Mouse (Mus musculus) lung, postnatal 0 days (tissue): ENCODE data around the gene Ccng1. TPM values are rescaled to one million over a fixed set of nuclear protein-coding genes. Genes with fewer than 3 reads are reported as not detected.

Experiments used
- ATAC-seq: fragments of 200-750 bp; cut with Nextera tagmentation; 2 replicates; pipeline ENCODE4 v1.8.0; 2017; ENCODE audit warnings: moderate library complexity
- DNase-seq: peaks from one replicate; pipeline ENCODE4 v3.0.0-alpha.2; 2016; ENCODE audit warnings: low spot score
- H3K27ac ChIP-seq: fragments of 300-500 bp; sonication (generic); 2 replicates; pipeline ENCODE4 v1.5.1; 2014; ENCODE audit warnings: antibody characterized with exemption, mild to moderate bottlenecking, low read length, mixed read lengths
- H3K27me3 ChIP-seq: fragments of 300-500 bp; sonication (generic); replicated peaks from 2 replicates; pipeline ENCODE4 v1.6.1; 2014; ENCODE audit warnings: low read length, mixed read lengths; ENCODE audit not compliant: insufficient read depth
- H3K36me3 ChIP-seq: fragments of 300-500 bp; sonication (generic); 2 replicates; pipeline ENCODE4 v1.6.1; 2014; ENCODE audit warnings: low read length, mixed read lengths; ENCODE audit not compliant: insufficient read depth
- H3K4me1 ChIP-seq: fragments of 300-500 bp; sonication (generic); 2 replicates; pipeline ENCODE4 v1.6.1; 2014; ENCODE audit warnings: antibody characterized with exemption, low read depth, low read length, mixed read lengths; ENCODE audit not compliant: insufficient read depth
- H3K4me2 ChIP-seq: fragments of 300-500 bp; sonication (generic); replicated peaks from 2 replicates; pipeline ENCODE4 v1.6.1; 2014; ENCODE audit warnings: low read depth, mild to moderate bottlenecking, low read length, moderate library complexity, mixed read lengths
- H3K4me3 ChIP-seq: fragments of 300-500 bp; sonication (generic); 2 replicates; pipeline ENCODE4 v1.5.1; 2014; ENCODE audit warnings: low read depth, low read length
- H3K9ac ChIP-seq: fragments of 300-500 bp; sonication (generic); replicated peaks from 2 replicates; pipeline ENCODE4 v1.6.1; 2014; ENCODE audit warnings: low read depth, mild to moderate bottlenecking
- H3K9me3 ChIP-seq: fragments of 300-500 bp; sonication (generic); 2 replicates; pipeline ENCODE4 v1.6.1; 2016; ENCODE audit warnings: low read length, mixed read lengths
- CTCF ChIP-seq: IDR thresholded peaks from 2 replicates; pipeline ENCODE4 v1.5.1; 2016; ENCODE audit warnings: antibody characterized with exemption, mild to moderate bottlenecking
- EP300 ChIP-seq: IDR thresholded peaks from 2 replicates; pipeline ENCODE4 v1.6.1; 2016; ENCODE audit warnings: antibody characterized with exemption, mild to moderate bottlenecking, control low read depth
- WGBS: fragments of 180-500 bp; shearing (Covaris S2); extraction: QIAGEN DNeasy Blood & Tissue Kit; methylation state at CpG from one replicate; pipeline ENCODE4 v1.1.7; 2014; 5-methylcytosine and 5-hydroxymethylcytosine counted together
- polyA plus RNA-seq: library from polyadenylated mRNA; unstranded; fragments of >200 nt; fragmentation: Nextera tagmentation; extraction: Ambion mirVana; gene quantifications from 2 replicates; pipeline ENCODE4 v1.2.1, GENCODE M21; 2015

Ccng1 gene
- polyA plus RNA-seq, 1 experiment from 2014 or later: 26.2 TPM

DNA sequence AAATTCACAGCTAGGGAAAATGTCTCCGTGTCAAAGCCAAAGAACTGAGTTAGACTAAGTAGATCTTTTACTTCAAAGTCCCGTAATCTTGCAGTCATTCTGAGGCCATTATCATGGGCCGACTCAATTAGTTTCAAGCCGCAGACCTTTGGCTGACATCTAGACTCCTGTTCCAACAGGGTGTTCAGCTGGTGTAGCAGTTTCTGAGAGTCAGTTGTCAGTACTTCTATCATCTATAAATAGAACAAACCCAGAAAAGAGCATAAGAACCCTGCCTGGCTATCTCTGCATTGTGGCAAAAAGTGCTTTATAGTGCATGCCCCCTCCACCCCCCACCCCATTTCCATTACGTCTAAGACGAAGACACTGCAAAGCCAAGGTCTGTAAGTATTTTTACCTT is 1.3 kb downstream of the Ccng1 start:
- ATAC-seq: no peak
- H3K4me1 ChIP-seq: no peaks in the 10 kb centered on the region
- H3K27ac ChIP-seq: no peak overlapping the region
- DNase-seq: no peak
- H3K4me2 ChIP-seq: 0 out of 2 replicates have a peak overlapping the region, but pooled peaks have one; percentile 91
- no peak for TF ChIP-seq EP300
- no peak for TF ChIP-seq CTCF
- H3K9ac ChIP-seq: no peak overlapping the region
- H3K27me3 ChIP-seq: no peaks in the 10 kb centered on the region
- H3K36me3 ChIP-seq: peaks cover 10% of the 10 kb centered on the region; the same call in 1 of the 2 replicates
- H3K9me3 ChIP-seq: no peaks in the 10 kb centered on the region
- WGBS: 62% methylated on average over 6 of the region's 6 CpGs
- H3K4me3 ChIP-seq: no peak overlapping the region

DNA sequence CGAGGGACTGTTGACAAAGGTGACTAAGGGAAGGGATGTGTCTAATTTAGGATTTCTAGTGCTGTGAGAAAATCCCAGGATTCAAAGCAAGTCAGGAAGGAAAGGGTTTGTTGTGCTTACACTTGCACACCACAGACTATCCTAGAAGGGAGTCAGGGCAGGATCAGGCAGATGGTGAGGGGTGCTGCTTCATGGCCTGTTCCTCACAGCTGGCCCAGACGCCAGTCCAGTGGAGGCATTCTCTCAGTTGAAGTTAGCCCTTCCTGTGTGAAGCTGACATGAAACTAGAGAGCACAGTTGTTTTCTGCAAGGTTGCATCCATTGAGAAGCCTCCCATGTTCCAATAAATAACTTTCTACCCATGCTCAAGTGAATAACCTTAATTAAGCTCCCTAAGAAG is 7.4 kb downstream of the Ccng1 start:
- Histone ChIP-seq H3K4me2 (no peak overlapping the region), H3K36me3 (peaks cover 10% of the 10 kb centered on the region; the same call in 1 of the 2 replicates), H3K9me3 (no peaks in the 10 kb centered on the region), H3K9ac (no peak overlapping the region), H3K4me1 (no peaks in the 10 kb centered on the region), H3K27me3 (no peaks in the 10 kb centered on the region), H3K4me3 (no peak overlapping the region), H3K27ac (no peak overlapping the region)
- WGBS: 55% methylated on average over 2 of the region's 2 CpGs
- ATAC-seq (no peak), DNase-seq (no peak)
- TF ChIP-seq EP300: no peak
- no peak for TF ChIP-seq CTCF

DNA sequence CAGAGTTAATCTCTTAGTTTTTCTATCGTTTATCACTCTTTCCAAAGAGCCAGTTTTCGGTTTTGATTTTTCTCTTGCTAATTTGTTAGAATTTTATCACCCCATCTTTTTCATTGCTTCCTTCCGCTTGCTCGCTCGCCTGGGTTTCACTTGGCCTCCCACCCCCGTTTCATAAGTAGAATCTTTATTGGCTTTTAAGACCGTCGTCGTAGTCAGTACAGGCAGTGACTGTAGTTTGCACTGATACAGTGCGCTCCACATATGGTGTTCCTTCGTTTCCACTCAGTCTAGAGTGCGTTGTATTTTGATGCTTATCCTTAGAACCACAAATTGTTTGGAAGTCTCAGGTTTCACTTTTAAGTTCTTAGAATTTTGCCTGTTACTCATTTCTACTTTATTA is 8.8 kb downstream of the Ccng1 start:
- Histone ChIP-seq H3K36me3 (peaks cover 10% of the 10 kb centered on the region; the same call in 1 of the 2 replicates), H3K27me3 (no peaks in the 10 kb centered on the region), H3K27ac (no peak overlapping the region), H3K4me2 (no peak overlapping the region), H3K9ac (no peak overlapping the region), H3K4me3 (no peak overlapping the region), H3K9me3 (no peaks in the 10 kb centered on the region), H3K4me1 (no peaks in the 10 kb centered on the region)
- DNase-seq: no peak
- TF ChIP-seq EP300 (no peak), CTCF (no peak)
- WGBS: 87% methylated on average over 12 of the region's 12 CpGs
- no peak for ATAC-seq

DNA sequence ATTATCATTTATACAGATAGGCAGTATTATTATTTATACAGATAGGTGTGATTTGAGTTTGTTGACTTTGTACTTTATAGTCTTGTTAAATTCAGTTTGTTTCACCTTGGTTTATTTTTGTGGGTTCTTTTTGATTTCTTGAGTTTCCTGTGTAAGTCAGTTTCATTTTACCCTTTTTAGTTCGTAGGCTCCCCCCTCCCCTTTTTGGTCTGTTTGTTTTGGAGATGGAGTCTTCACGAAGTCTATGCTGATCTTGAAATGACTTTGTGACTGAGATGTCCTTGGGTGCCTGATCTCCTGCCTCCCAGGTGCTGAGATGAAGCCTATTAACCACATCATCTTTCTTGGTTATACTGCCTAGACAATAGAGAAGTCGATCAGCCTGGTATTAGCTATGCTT is 10.8 kb downstream of the Ccng1 start:
- Histone ChIP-seq H3K27me3 (no peaks in the 10 kb centered on the region), H3K4me3 (no peak overlapping the region), H3K9me3 (no peaks in the 10 kb centered on the region), H3K4me2 (no peak overlapping the region), H3K9ac (no peak overlapping the region), H3K4me1 (no peaks in the 10 kb centered on the region), H3K36me3 (0 out of 2 replicates have a peak, but pooled peaks cover 3% of the 10 kb centered on the region), H3K27ac (no peak overlapping the region)
- TF ChIP-seq EP300 (no peak), CTCF (no peak)
- 87% methylated on average over 3 of the region's 3 CpGs for WGBS
- ATAC-seq (no peak), DNase-seq (no peak)

DNA sequence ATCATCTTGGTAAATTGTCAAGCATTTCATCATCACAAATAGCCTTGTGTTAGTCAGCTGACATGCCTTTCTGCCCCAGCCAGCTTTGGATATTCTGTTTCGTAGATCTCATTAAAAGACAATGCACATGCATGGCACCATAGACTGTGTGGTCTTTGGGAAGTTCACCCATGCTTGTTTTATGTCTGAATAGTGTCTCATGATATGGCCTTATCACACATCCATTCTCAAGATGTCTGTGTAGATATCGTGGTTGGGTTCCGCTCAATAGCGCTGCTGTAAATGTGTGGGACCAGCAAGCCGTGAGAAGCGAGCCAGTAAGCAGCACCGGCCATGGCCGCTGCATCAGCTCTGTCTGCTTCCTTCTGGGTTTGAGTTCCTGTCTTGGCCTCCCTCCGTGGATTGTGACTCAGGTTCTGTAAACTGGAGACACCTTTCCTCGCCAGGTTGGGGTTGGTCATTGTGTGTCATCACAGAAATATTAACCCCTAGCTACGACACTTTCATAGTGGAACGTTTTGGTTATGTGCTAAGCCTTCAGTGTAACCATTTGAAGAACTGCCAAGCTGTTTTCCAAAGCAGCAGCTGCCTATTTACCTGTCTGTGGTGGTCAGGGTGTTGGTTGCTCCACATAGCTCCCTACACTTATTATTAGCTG is 13.4 kb downstream of the Ccng1 start:
- DNase-seq: no peak
- H3K4me2 ChIP-seq: no peak overlapping the region
- no peaks in the 10 kb centered on the region for H3K4me1 ChIP-seq
- no peak overlapping the region for H3K27ac ChIP-seq
- no peaks in the 10 kb centered on the region for H3K9me3 ChIP-seq
- H3K36me3 ChIP-seq: 0 out of 2 replicates have a peak, but pooled peaks cover 7% of the 10 kb centered on the region
- no peak overlapping the region for H3K9ac ChIP-seq
- H3K27me3 ChIP-seq: no peaks in the 10 kb centered on the region
- TF ChIP-seq EP300 (no peak), CTCF (no peak)
- no peak for ATAC-seq
- 91% methylated on average over 12 of the region's 12 CpGs for WGBS
- no peak overlapping the region for H3K4me3 ChIP-seq

DNA sequence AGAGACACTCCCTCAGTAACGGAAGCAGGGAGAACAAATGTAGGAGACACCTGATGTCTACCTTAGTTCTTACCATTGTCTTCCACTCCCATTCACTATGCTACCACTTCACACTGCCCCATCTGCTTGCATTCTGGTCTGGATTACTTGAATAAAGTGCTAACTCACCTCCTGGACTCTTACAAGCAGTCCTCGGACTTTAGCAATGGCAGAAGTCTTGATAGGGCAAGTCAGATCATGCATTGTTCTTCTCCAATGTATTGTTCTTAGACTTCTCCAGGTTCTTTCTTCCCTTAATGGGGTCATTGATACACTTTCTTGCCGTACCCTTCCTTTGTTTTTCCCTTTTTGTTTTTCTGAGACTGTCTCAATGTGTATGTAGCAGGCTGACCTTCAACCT is 17.7 kb downstream of the Ccng1 start:
- no peak for DNase-seq
- H3K4me3 ChIP-seq: no peak overlapping the region
- H3K27me3 ChIP-seq: no peaks in the 10 kb centered on the region
- WGBS: 85% methylated on average over 3 of the region's 3 CpGs
- 0 out of 2 replicates have a peak, but pooled peaks cover 7% of the 10 kb centered on the region for H3K36me3 ChIP-seq
- H3K4me2 ChIP-seq: no peak overlapping the region
- no peak overlapping the region for H3K9ac ChIP-seq
- no peaks in the 10 kb centered on the region for H3K9me3 ChIP-seq
- peaks cover 12% of the 10 kb centered on the region; the same call in 1 of the 2 replicates for H3K4me1 ChIP-seq
- TF ChIP-seq EP300 (no peak), CTCF (no peak)
- no peak overlapping the region for H3K27ac ChIP-seq
- ATAC-seq: no peak
